ENCODE assay signal across 35 mouse cellular contexts in genomic region chr5:148248236-148248635, GRCm38 (mm10).
A peak's percentile ranks its signal among the peaks of the same experiment; 100 is the strongest.
DNase-seq lines count a peak whose midpoint lies in the region; ATAC-seq lines count a peak whose summit lies in the region.
"Had no signal": no experiment of that assay in that cellular context is flagged by ENCODE, and none has a peak within 500 bp of the region (broad histone marks: within the 10 kb centered on the region; RNA-seq: fewer than 3 reads in every experiment).

No protein-coding gene starts in this region.

- no peak overlapping the region for H3K9ac ChIP-seq in neural tube, embryonic 15.5 days (replicated peaks)
- H3K9ac ChIP-seq in heart, embryonic 15.5 days, result no peak overlapping the region
- H3K9ac ChIP-seq: embryonic facial prominence, embryonic 13.5 days; forebrain, embryonic 13.5 days; intestine, embryonic 15.5 days; limb, embryonic 15.5 days; liver, embryonic 13.5 days; midbrain, embryonic 13.5 days had no signal

- no peaks in the 10 kb centered on the region for H3K27me3 ChIP-seq in neural tube, embryonic 15.5 days (replicated peaks)
- H3K27me3 ChIP-seq in heart, embryonic 15.5 days, result no peaks in the 10 kb centered on the region
- H3K27me3 ChIP-seq: embryonic facial prominence, embryonic 13.5 days; forebrain, embryonic 13.5 days; intestine, embryonic 15.5 days; limb, embryonic 15.5 days; liver, embryonic 13.5 days; midbrain, embryonic 13.5 days; Patski had no signal

- no peaks in the 10 kb centered on the region for H3K36me3 ChIP-seq in neural tube, embryonic 15.5 days
- no peaks in the 10 kb centered on the region for H3K36me3 ChIP-seq in heart, embryonic 15.5 days
- H3K36me3 ChIP-seq: embryonic facial prominence, embryonic 13.5 days; G1E; hindbrain, embryonic 10.5 days; intestine, embryonic 15.5 days; limb, embryonic 15.5 days; liver, embryonic 13.5 days; midbrain, embryonic 13.5 days had no signal

- peak; percentile 13 to 22 for DNase-seq in heart, adult 9 months (ENCODE audit: low spot score in 2 of 2)
- no peak for DNase-seq in heart, adult 8-10 months (ENCODE audit: low spot score)
- DNase-seq in neural tube, embryonic 10.5 days (ENCODE audit: extremely low spot score, low spot score), result no peak
- no peak for DNase-seq in spleen, adult 12 weeks (ENCODE audit: low spot score)
- DNase-seq in right cerebral cortex, postnatal 36 days (ENCODE audit: low spot score in 2 of 2), result no peak
- DNase-seq: adrenal gland, postnatal 14 days; cerebellum, adult 11 months; cerebellum, adult 9-10 months; cerebellum, postnatal 36 days; gastrocnemius, postnatal 14 days; kidney, adult 8-10 months; kidney, postnatal 4 days; left cerebral cortex, postnatal 4 days; liver, embryonic 13.5 days; lung, adult 18-20 months; lung, postnatal 10 days; retina, postnatal 1 day; right cerebral cortex, postnatal 14 days; spleen, adult 18-20 months; thymus, adult 2 months; thymus, postnatal 36 days had no signal

- no peak overlapping the region for H3K4me2 ChIP-seq in neural tube, embryonic 15.5 days
- no peak overlapping the region for H3K4me2 ChIP-seq in heart, embryonic 15.5 days
- H3K4me2 ChIP-seq: embryonic facial prominence, embryonic 13.5 days; forebrain, embryonic 13.5 days; intestine, embryonic 15.5 days; limb, embryonic 15.5 days; liver, embryonic 13.5 days; midbrain, embryonic 13.5 days had no signal

- no peak overlapping the region for H3K4me3 ChIP-seq in neural tube, embryonic 15.5 days (replicated peaks)
- no peak overlapping the region for H3K4me3 ChIP-seq in heart, embryonic 15.5 days
- H3K4me3 ChIP-seq: embryonic facial prominence, embryonic 13.5 days; erythroblast, embryonic 14.5 days; forebrain, embryonic 13.5 days; hindbrain, embryonic 10.5 days; intestine, embryonic 15.5 days; limb, embryonic 15.5 days; liver, embryonic 13.5 days; midbrain, embryonic 13.5 days had no signal

- no peaks in the 10 kb centered on the region for H3K4me1 ChIP-seq in neural tube, embryonic 15.5 days
- H3K4me1 ChIP-seq in heart, embryonic 15.5 days (replicated peaks), result peaks cover 27% of the 10 kb centered on the region
- H3K4me1 ChIP-seq: forebrain, embryonic 13.5 days; intestine, embryonic 15.5 days; limb, embryonic 15.5 days; liver, embryonic 13.5 days; midbrain, embryonic 13.5 days had no signal

- WGBS in neural tube, embryonic 15.5 days, result 53% methylated on average over 2 of the region's 2 CpGs
- 27% methylated on average over 2 of the region's 2 CpGs for WGBS in heart, embryonic 15.5 days

- H3K27ac ChIP-seq in neural tube, embryonic 15.5 days (replicated peaks), result 0 out of 2 replicates have a peak overlapping the region, but pooled peaks have one; percentile 6
- peak overlapping the region; percentile 69 for H3K27ac ChIP-seq in heart, embryonic 15.5 days
- H3K27ac ChIP-seq: embryonic facial prominence, embryonic 13.5 days; forebrain, embryonic 13.5 days; hindbrain, embryonic 10.5 days; hindbrain, postnatal 0 days; intestine, embryonic 15.5 days; kidney, postnatal 0 days; limb, embryonic 15.5 days; liver, embryonic 13.5 days; macrophage; midbrain, embryonic 13.5 days had no signal

- H3K9me3 ChIP-seq in neural tube, embryonic 15.5 days (replicated peaks), result no peaks in the 10 kb centered on the region
- H3K9me3 ChIP-seq in heart, embryonic 15.5 days (replicated peaks), result no peaks in the 10 kb centered on the region
- H3K9me3 ChIP-seq: embryonic facial prominence, embryonic 13.5 days; forebrain, embryonic 13.5 days; intestine, embryonic 15.5 days; limb, embryonic 15.5 days; midbrain, embryonic 13.5 days had no signal

- no peak for ATAC-seq in neural tube, embryonic 15.5 days (ENCODE audit: low FRiP score)
- ATAC-seq in heart, embryonic 15.5 days (replicated peaks; ENCODE audit: insufficient number of reproducible peaks, insufficient read depth, low FRiP score, low read depth), result no peak
- ATAC-seq: forebrain, embryonic 13.5 days; hindbrain, postnatal 0 days; intestine, embryonic 15.5 days; midbrain, embryonic 13.5 days; Patski had no signal

Comparison
In these comparisons a context has a peak if more than half of its experiments do, and no peak if none do; other contexts are left out.
1. DNase-seq: peak in heart, adult 9 months (2 of 2); none in heart, adult 8-10 months (single experiment), neural tube, embryonic 10.5 days (single experiment), spleen, adult 12 weeks (single experiment) and right cerebral cortex, postnatal 36 days (0 of 2).